Mouse (Mus musculus) midbrain, embryonic 16.5 days (tissue): ENCODE measurements at regions not wholly inside any gene's neighbourhood (a gene's known extent, or its start where the extent isn't known, plus 50 kb on each side); places are given as distances from the start of the nearest gene placed in this dataset.

ENCODE experiments used
- ATAC-seq: fragments of 200-750 bp; cut with Nextera tagmentation; 2 replicates; pipeline ENCODE4 v1.8.0; 2017; ENCODE audit warnings: moderate TSS enrichment
- H3K27ac ChIP-seq: fragments of 300-500 bp; sonication (generic); 2 replicates; pipeline ENCODE4 v1.5.1; 2014; ENCODE audit warnings: mild to moderate bottlenecking, low read length, mixed read lengths
- H3K27me3 ChIP-seq: fragments of 300-500 bp; sonication (generic); 2 replicates; pipeline ENCODE4 v1.6.1; 2014; ENCODE audit warnings: low read depth, low read length, mixed read lengths; ENCODE audit not compliant: control insufficient read depth, insufficient read depth
- H3K36me3 ChIP-seq: fragments of 300-500 bp; sonication (generic); 2 replicates; pipeline ENCODE4 v1.6.1; 2014; ENCODE audit warnings: mild to moderate bottlenecking, low read length, moderate library complexity, mixed read lengths; ENCODE audit not compliant: control insufficient read depth, insufficient read depth
- H3K4me1 ChIP-seq: fragments of 300-500 bp; sonication (generic); 2 replicates; pipeline ENCODE4 v1.6.1; 2014; ENCODE audit warnings: mild to moderate bottlenecking, low read length, mixed read lengths; ENCODE audit not compliant: control insufficient read depth, insufficient read depth
- H3K4me2 ChIP-seq: fragments of 300-500 bp; sonication (generic); 2 replicates; pipeline ENCODE4 v1.6.1; 2014; ENCODE audit warnings: mild to moderate bottlenecking, low read length, mixed read lengths
- H3K4me3 ChIP-seq: fragments of 300-500 bp; sonication (generic); 2 replicates; pipeline ENCODE4 v1.5.1; 2014; ENCODE audit warnings: low read depth, mild to moderate bottlenecking, low read length, moderate library complexity, mixed read lengths
- H3K9ac ChIP-seq: fragments of 300-500 bp; sonication (generic); 2 replicates; pipeline ENCODE4 v1.6.1; 2014; ENCODE audit warnings: low read depth, low read length, mixed read lengths
- H3K9me3 ChIP-seq: fragments of 300-500 bp; sonication (generic); replicated peaks from 2 replicates; pipeline ENCODE4 v1.6.1; 2014; ENCODE audit warnings: mild to moderate bottlenecking, low read length, mixed read lengths; ENCODE audit not compliant: control insufficient read depth, poor library complexity, severe bottlenecking
- WGBS: fragments of 180-500 bp; shearing (Covaris S2); extraction: QIAGEN DNeasy Blood & Tissue Kit; methylation state at CpG from one replicate; pipeline ENCODE4 v1.1.7; 2014; 5-methylcytosine and 5-hydroxymethylcytosine counted together

GRCm38 (mm10) chr11:45311934-45312333 is 539.9 kb upstream of the Clint1 start:
- no peaks in the 10 kb centered on the region for H3K27me3 ChIP-seq
- no peak for ATAC-seq
- no peaks in the 10 kb centered on the region for H3K4me1 ChIP-seq
- H3K36me3 ChIP-seq, result no peaks in the 10 kb centered on the region
- WGBS, result 94% methylated on average over 6 of the region's 6 CpGs
- H3K4me3 ChIP-seq, result no peak overlapping the region
- H3K9me3 ChIP-seq, result no peaks in the 10 kb centered on the region
- no peak overlapping the region for H3K9ac ChIP-seq
- H3K4me2 ChIP-seq, result no peak overlapping the region
- no peak overlapping the region for H3K27ac ChIP-seq

GRCm38 (mm10) chr11:45323766-45324165 is 528.1 kb upstream of the Clint1 start:
- Histone ChIP-seq H3K9ac (no peak overlapping the region), H3K36me3 (no peaks in the 10 kb centered on the region), H3K4me2 (no peak overlapping the region), H3K4me1 (no peaks in the 10 kb centered on the region), H3K9me3 (no peaks in the 10 kb centered on the region), H3K4me3 (no peak overlapping the region), H3K27me3 (no peaks in the 10 kb centered on the region), H3K27ac (no peak overlapping the region)
- 84% methylated on average over 5 of the region's 5 CpGs for WGBS
- ATAC-seq, result no peak

DNA sequence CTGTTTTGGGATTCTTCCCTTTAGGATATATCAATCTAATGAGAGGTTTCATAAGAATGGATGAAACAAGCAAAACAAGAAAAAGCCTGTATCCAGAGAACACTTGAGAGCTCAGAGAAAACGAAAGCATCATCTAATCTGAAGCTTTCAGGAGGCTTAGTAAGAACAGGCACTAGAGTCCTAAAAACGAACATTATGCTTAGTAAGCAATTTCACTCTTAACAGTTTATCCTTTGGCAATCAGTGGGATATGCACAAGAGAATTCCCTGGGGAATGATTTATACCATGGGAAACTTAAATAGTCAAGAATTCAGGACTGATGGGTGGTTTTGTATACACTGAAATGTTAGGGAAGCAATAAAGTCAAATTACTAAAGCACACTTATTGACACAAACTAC is 521.5 kb upstream of the Clint1 start:
- 81% methylated on average over 2 of the region's 2 CpGs for WGBS

DNA sequence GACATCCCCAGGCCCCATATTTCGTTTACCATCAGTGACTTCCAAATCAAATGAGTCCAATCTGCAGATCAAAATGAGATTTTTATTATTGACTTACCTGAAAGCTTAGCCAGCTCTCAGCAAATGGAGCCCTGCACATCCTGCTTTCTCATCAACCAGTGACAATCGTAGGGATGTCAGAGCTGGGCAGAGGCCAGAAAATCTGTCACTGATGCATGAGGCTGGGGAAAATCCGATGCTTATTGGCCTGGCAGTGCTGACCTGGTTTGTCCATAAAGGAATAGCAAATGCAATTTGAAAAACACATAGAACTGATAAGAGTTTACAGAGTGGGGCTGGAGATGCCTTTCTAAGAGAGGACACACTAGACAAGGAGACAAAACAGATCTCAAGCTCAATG is 518.1 kb upstream of the Clint1 start:
- Histone ChIP-seq H3K27me3 (no peaks in the 10 kb centered on the region), H3K9me3 (no peaks in the 10 kb centered on the region), H3K4me3 (no peak overlapping the region), H3K9ac (no peak overlapping the region), H3K27ac (no peak overlapping the region), H3K4me2 (no peak overlapping the region), H3K36me3 (no peaks in the 10 kb centered on the region), H3K4me1 (no peaks in the 10 kb centered on the region)
- WGBS, result 69% methylated on average over 3 of the region's 3 CpGs
- no peak for ATAC-seq

More for the DNA sequence above, 521.5 kb upstream of the Clint1 start:
- ATAC-seq, result no peak
- Histone ChIP-seq H3K27me3 (no peaks in the 10 kb centered on the region), H3K4me3 (no peak overlapping the region), H3K36me3 (no peaks in the 10 kb centered on the region), H3K4me2 (no peak overlapping the region), H3K9me3 (no peaks in the 10 kb centered on the region), H3K4me1 (no peaks in the 10 kb centered on the region), H3K27ac (no peak overlapping the region), H3K9ac (no peak overlapping the region)

DNA sequence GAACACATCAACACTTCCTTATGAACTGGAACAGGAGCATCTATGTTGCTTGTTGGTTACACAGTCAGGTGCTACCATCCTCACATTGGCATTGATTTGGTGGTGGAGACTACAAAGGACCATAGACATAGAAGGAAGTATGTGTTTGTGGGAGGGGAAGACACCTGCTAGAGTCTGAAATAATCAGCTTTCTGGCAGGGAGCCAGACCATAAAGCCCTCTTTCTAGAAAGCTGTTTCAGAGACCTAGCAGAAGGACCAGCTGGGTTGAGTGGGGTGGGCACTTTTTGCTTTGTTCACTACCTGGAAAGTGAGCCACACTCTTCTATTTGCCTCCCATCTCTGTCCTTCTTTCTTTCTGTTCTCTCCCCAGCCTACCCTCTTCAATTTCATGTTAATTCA is 502.5 kb upstream of the Clint1 start:
- H3K36me3 ChIP-seq, result no peaks in the 10 kb centered on the region
- no peaks in the 10 kb centered on the region for H3K4me1 ChIP-seq
- H3K9me3 ChIP-seq, result no peaks in the 10 kb centered on the region
- no peak overlapping the region for H3K9ac ChIP-seq
- H3K4me3 ChIP-seq, result no peak overlapping the region
- ATAC-seq, result no peak
- no peak overlapping the region for H3K4me2 ChIP-seq
- H3K27me3 ChIP-seq, result no peaks in the 10 kb centered on the region
- no peak overlapping the region for H3K27ac ChIP-seq

DNA sequence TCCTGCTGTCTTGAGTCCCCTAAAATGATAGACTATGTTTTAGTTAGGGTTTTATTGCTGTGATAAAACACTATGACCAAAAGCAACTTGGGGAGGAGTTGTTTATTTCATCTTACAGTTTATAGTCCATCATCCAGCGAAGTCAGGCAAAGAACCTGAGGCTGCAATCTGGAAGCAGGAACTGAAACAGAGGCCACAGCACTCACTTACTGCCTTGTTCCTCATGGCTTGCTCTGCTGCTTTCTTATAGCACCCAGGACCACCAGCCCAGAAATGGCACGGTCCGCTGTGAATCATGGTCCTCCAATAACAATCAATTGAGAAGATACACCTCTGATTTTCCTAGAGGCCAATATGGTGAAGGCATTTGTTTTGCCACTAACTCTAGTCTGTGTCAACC is 486.5 kb upstream of the Clint1 start:
- Histone ChIP-seq H3K36me3 (no peaks in the 10 kb centered on the region), H3K4me3 (no peak overlapping the region), H3K9ac (no peak overlapping the region), H3K9me3 (no peaks in the 10 kb centered on the region), H3K27ac (no peak overlapping the region), H3K4me2 (no peak overlapping the region), H3K27me3 (no peaks in the 10 kb centered on the region), H3K4me1 (no peaks in the 10 kb centered on the region)
- ATAC-seq, result no peak
- WGBS, result 93% methylated on average over 3 of the region's 3 CpGs

DNA sequence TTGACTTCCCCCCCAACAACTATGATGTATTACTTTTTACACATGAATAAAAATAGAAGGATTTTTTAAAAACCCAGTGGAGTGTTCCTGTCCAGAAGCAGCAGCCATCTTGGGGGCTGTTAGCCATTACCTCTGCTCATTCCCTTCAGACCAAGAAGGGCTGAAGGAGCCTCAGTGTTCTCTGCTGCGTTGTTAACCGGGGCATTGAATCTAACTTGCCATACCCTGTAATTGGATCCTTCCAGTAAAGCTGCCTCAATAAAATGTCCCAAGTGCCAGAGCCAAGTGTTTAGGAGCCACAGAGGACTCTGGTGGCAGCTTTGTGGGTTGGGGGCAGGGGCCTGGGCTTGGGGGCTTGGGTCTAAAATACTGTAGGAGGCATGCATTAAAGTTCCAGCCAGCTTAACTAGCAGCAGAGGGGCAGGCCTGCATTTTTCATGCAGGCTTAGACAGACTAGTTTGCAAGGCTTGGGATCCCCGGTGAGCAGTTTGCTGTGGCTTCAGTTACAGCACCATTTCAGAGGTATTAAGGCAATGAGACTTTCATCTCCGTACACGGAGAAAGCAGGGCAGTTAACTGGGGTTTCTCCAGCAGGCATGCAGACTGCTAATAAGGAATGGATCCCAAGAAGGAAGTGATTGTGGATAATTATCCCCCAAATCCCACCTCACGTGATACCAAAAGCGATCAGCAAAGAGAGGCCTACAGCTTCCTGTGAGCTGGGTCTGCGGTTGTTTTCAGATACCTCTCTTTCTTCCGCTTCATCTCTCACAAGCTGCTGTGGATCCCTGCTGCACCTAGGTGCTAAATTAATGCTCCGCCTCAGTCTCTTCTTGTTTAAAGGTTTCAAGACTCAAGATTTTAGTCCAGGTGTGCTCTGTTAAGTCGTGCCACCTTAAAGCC is 462.4 kb upstream of the Clint1 start:
- H3K9me3 ChIP-seq, result no peaks in the 10 kb centered on the region
- H3K4me3 ChIP-seq, result no peak overlapping the region
- 57% methylated on average over 11 of the region's 11 CpGs for WGBS
- ATAC-seq, result peak; percentile 39; the same call in 1 of the 2 replicates
- H3K27ac ChIP-seq, result peak overlapping the region; percentile 5; the same call in 1 of the 2 replicates
- H3K27me3 ChIP-seq, result no peaks in the 10 kb centered on the region
- H3K36me3 ChIP-seq, result no peaks in the 10 kb centered on the region
- no peak overlapping the region for H3K4me2 ChIP-seq
- no peak overlapping the region for H3K9ac ChIP-seq
- H3K4me1 ChIP-seq, result no peaks in the 10 kb centered on the region

GRCm38 (mm10) chr11:45396009-45396408 is 455.8 kb upstream of the Clint1 start:
- no peak overlapping the region for H3K4me2 ChIP-seq
- H3K9ac ChIP-seq, result no peak overlapping the region
- WGBS, result 18% methylated on average over 3 of the region's 3 CpGs
- 0 out of 2 replicates have a peak, but pooled peaks cover 4% of the 10 kb centered on the region for H3K4me1 ChIP-seq
- no peaks in the 10 kb centered on the region for H3K9me3 ChIP-seq
- ATAC-seq, result peak; percentile 70
- no peak overlapping the region for H3K27ac ChIP-seq
- H3K27me3 ChIP-seq, result no peaks in the 10 kb centered on the region
- H3K36me3 ChIP-seq, result no peaks in the 10 kb centered on the region
- no peak overlapping the region for H3K4me3 ChIP-seq

DNA sequence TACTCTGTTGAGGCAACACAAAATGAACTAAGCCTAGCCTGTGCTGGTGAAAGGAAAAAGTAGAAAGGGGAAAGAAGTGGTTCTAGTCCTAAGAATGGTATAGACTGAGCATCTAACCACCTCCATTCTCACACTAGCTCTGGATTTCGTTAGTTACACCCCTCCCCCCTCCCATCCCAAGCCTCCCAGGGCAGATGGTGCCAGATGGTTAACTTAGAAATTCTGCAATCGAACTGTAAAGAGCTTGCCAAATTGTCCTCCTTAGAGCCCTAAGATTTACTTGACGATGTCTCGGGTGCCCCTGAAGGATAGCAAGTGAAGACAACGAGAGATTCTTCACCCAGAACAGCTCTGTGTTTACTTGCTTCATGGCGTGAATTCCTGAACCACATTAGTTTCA is 453.7 kb upstream of the Clint1 start:
- 54% methylated on average over 6 of the region's 6 CpGs for WGBS
- H3K9me3 ChIP-seq, result no peaks in the 10 kb centered on the region
- H3K4me2 ChIP-seq, result no peak overlapping the region
- 0 out of 2 replicates have a peak, but pooled peaks cover 4% of the 10 kb centered on the region for H3K4me1 ChIP-seq
- H3K27me3 ChIP-seq, result no peaks in the 10 kb centered on the region
- no peak for ATAC-seq
- no peak overlapping the region for H3K9ac ChIP-seq
- no peaks in the 10 kb centered on the region for H3K36me3 ChIP-seq
- no peak overlapping the region for H3K4me3 ChIP-seq
- H3K27ac ChIP-seq, result no peak overlapping the region
